Mouse (Mus musculus) forebrain, embryonic 12.5 days (tissue): ENCODE results near the gene Dennd1a. TPM values are rescaled to one million over a fixed set of nuclear protein-coding genes. Genes with fewer than 3 reads are reported as not detected.
"Not testable (repeated sequence)": the region's sequence is repeated elsewhere in the genome, so short reads cannot be mapped to it uniquely, and the experiment has no call there.

ENCODE experiments used
- ATAC-seq: fragments of 200-750 bp; cut with Nextera tagmentation; 2 replicates; pipeline ENCODE4 v1.8.0; 2017; ENCODE audit warnings: moderate TSS enrichment; ENCODE audit not compliant: low FRiP score
- H3K27ac ChIP-seq: fragments of 300-500 bp; sonication (generic); 2 replicates; pipeline ENCODE4 v1.5.1; 2016; ENCODE audit warnings: mild to moderate bottlenecking
- H3K27me3 ChIP-seq: fragments of 300-500 bp; sonication (generic); 2 replicates; pipeline ENCODE4 v1.6.1; 2016; ENCODE audit warnings: mild to moderate bottlenecking
- H3K36me3 ChIP-seq: fragments of 300-500 bp; sonication (generic); replicated peaks from 2 replicates; pipeline ENCODE4 v1.6.1; 2016; ENCODE audit warnings: mild to moderate bottlenecking
- H3K4me1 ChIP-seq: fragments of 300-500 bp; sonication (generic); 2 replicates; pipeline ENCODE4 v1.6.1; 2016
- H3K4me2 ChIP-seq: fragments of 300-500 bp; sonication (generic); 2 replicates; pipeline ENCODE4 v1.6.1; 2016; ENCODE audit warnings: mild to moderate bottlenecking, moderate library complexity
- H3K4me3 ChIP-seq: fragments of 300-500 bp; sonication (generic); replicated peaks from 2 replicates; pipeline ENCODE4 v1.5.1; 2016; ENCODE audit warnings: mild to moderate bottlenecking
- H3K9ac ChIP-seq: fragments of 300-500 bp; sonication (generic); 2 replicates; pipeline ENCODE4 v1.6.1; 2016; ENCODE audit warnings: mild to moderate bottlenecking
- H3K9me3 ChIP-seq: fragments of 300-500 bp; sonication (generic); 2 replicates; pipeline ENCODE4 v1.6.1; 2016
- WGBS: fragments of 180-500 bp; shearing (Covaris S2); methylation state at CpG from one replicate; pipeline ENCODE4 v1.1.7; 2016; 5-methylcytosine and 5-hydroxymethylcytosine counted together
- polyA plus RNA-seq: library from polyadenylated mRNA; unstranded; fragments of >200 nt; fragmentation: Nextera tagmentation; extraction: Ambion mirVana; gene quantifications from 2 replicates; pipeline ENCODE4 v1.2.1, GENCODE M21; 2016

Gene Dennd1a
- polyA plus RNA-seq, 1 experiment from 2014 or later = 30.3 TPM

GRCm38 (mm10) chr2:37971726-37972125 is 315.5 kb downstream of the Dennd1a start:
- Histone ChIP-seq H3K4me1 (peaks cover 13% of the 10 kb centered on the region), H3K4me3 (no peak overlapping the region), H3K27me3 (no peaks in the 10 kb centered on the region), H3K36me3 (no peaks in the 10 kb centered on the region), H3K9me3 (no peaks in the 10 kb centered on the region), H3K9ac (no peak overlapping the region), H3K27ac (no peak overlapping the region), H3K4me2 (no peak overlapping the region)
- ATAC-seq = no peak
- WGBS = 83% methylated on average over 1 of the region's 1 CpGs

- Histone ChIP-seq H3K4me1 (peaks cover 13% of the 10 kb centered on the region), H3K9ac (no peak overlapping the region), H3K4me3 (no peak overlapping the region), H3K4me2 (no peak overlapping the region), H3K9me3 (no peaks in the 10 kb centered on the region), H3K27ac (peak overlapping the region; percentile 43), H3K36me3 (no peaks in the 10 kb centered on the region), H3K27me3 (no peaks in the 10 kb centered on the region)
- ATAC-seq = peak; percentile 67; the same call in 1 of the 2 replicates
- 46% methylated on average over 5 of the region's 5 CpGs for WGBS
Observed at GRCm38 (mm10) chr2:37969713-37970485, 317.3 kb downstream of the Dennd1a start.

- H3K4me1 ChIP-seq = peaks cover 15% of the 10 kb centered on the region
- no peak overlapping the region for H3K4me2 ChIP-seq
- 75% methylated on average over 4 of the region's 4 CpGs for whole genome bisulfite sequencing
- ATAC-seq = no peak
- H3K36me3 ChIP-seq = 0 out of 2 replicates have a peak, but pooled peaks cover 11% of the 10 kb centered on the region
- H3K27ac ChIP-seq = no peak overlapping the region
- no peak overlapping the region for H3K4me3 ChIP-seq
- no peak overlapping the region for H3K9ac ChIP-seq
- H3K27me3 ChIP-seq = no peaks in the 10 kb centered on the region
- no peaks in the 10 kb centered on the region for H3K9me3 ChIP-seq
Observed at GRCm38 (mm10) chr2:37964534-37964933, 322.7 kb downstream of the Dennd1a start.

- Histone ChIP-seq H3K9me3 (no peaks in the 10 kb centered on the region), H3K27me3 (no peaks in the 10 kb centered on the region), H3K4me1 (peaks cover 13% of the 10 kb centered on the region), H3K9ac (no peak overlapping the region), H3K4me2 (no peak overlapping the region), H3K27ac (peak overlapping the region; percentile 10; the same call in 1 of the 2 replicates), H3K4me3 (no peak overlapping the region), H3K36me3 (0 out of 2 replicates have a peak, but pooled peaks cover 11% of the 10 kb centered on the region)
- no peak for ATAC-seq
- WGBS = 22% methylated on average over 4 of the region's 4 CpGs
Observed at GRCm38 (mm10) chr2:37963362-37963761, 323.8 kb downstream of the Dennd1a start.

GRCm38 (mm10) chr2:37948424-37948823 is 338.8 kb downstream of the Dennd1a start:
- no peaks in the 10 kb centered on the region for H3K36me3 ChIP-seq
- no peak overlapping the region for H3K27ac ChIP-seq
- H3K4me3 ChIP-seq = no peak overlapping the region
- WGBS = 37% methylated on average over 2 of the region's 2 CpGs
- no peak for ATAC-seq
- H3K27me3 ChIP-seq = 0 out of 2 replicates have a peak, but pooled peaks cover 5% of the 10 kb centered on the region
- H3K9ac ChIP-seq = no peak overlapping the region
- H3K9me3 ChIP-seq = no peaks in the 10 kb centered on the region
- H3K4me1 ChIP-seq = peaks cover 12% of the 10 kb centered on the region
- H3K4me2 ChIP-seq = no peak overlapping the region

GRCm38 (mm10) chr2:37945598-37946336 is 341.4 kb downstream of the Dennd1a start:
- ATAC-seq = no peak
- Histone ChIP-seq H3K4me3 (no peak overlapping the region), H3K9ac (no peak overlapping the region), H3K4me2 (no peak overlapping the region), H3K9me3 (no peaks in the 10 kb centered on the region), H3K4me1 (peaks cover 12% of the 10 kb centered on the region), H3K36me3 (no peaks in the 10 kb centered on the region), H3K27me3 (0 out of 2 replicates have a peak, but pooled peaks cover 5% of the 10 kb centered on the region), H3K27ac (peak overlapping the region; percentile 56; the same call in 1 of the 2 replicates)
- 47% methylated on average over 9 of the region's 9 CpGs for WGBS

GRCm38 (mm10) chr2:37942906-37943305 is 344.3 kb downstream of the Dennd1a start:
- no peak overlapping the region for H3K27ac ChIP-seq
- H3K4me3 ChIP-seq = no peak overlapping the region
- H3K27me3 ChIP-seq = 0 out of 2 replicates have a peak, but pooled peaks cover 5% of the 10 kb centered on the region
- H3K36me3 ChIP-seq = no peaks in the 10 kb centered on the region
- WGBS = 83% methylated on average over 2 of the region's 2 CpGs
- no peak overlapping the region for H3K4me2 ChIP-seq
- H3K9ac ChIP-seq = no peak overlapping the region
- ATAC-seq = no peak
- peaks cover 27% of the 10 kb centered on the region for H3K4me1 ChIP-seq
- H3K9me3 ChIP-seq = no peaks in the 10 kb centered on the region

- no peak overlapping the region for H3K4me3 ChIP-seq
- H3K4me1 ChIP-seq = peaks cover 27% of the 10 kb centered on the region
Observed at GRCm38 (mm10) chr2:37941741-37942140, 345.4 kb downstream of the Dennd1a start.

GRCm38 (mm10) chr2:37940845-37941361 is 346.3 kb downstream of the Dennd1a start:
- Histone ChIP-seq H3K4me2 (no peak overlapping the region), H3K4me1 (peaks cover 21% of the 10 kb centered on the region), H3K9ac (no peak overlapping the region), H3K27ac (no peak overlapping the region), H3K27me3 (no peaks in the 10 kb centered on the region), H3K4me3 (no peak overlapping the region), H3K36me3 (peaks cover 3% of the 10 kb centered on the region; the same call in 1 of the 2 replicates), H3K9me3 (no peaks in the 10 kb centered on the region)
- 90% methylated on average over 4 of the region's 4 CpGs for WGBS
- no peak for ATAC-seq

More at GRCm38 (mm10) chr2:37941741-37942140, 345.4 kb downstream of the Dennd1a start:
- ATAC-seq = no peak
- Histone ChIP-seq H3K27ac (no peak overlapping the region), H3K36me3 (no peaks in the 10 kb centered on the region), H3K9ac (no peak overlapping the region), H3K27me3 (no peaks in the 10 kb centered on the region), H3K4me2 (no peak overlapping the region), H3K9me3 (no peaks in the 10 kb centered on the region)

- H3K27me3 ChIP-seq = no peaks in the 10 kb centered on the region
- no peak overlapping the region for H3K9ac ChIP-seq
- no peak overlapping the region for H3K27ac ChIP-seq
- H3K4me1 ChIP-seq = peaks cover 15% of the 10 kb centered on the region
- ATAC-seq = no peak
- H3K36me3 ChIP-seq = peaks cover 11% of the 10 kb centered on the region; the same call in 1 of the 2 replicates
- WGBS = 13% methylated on average over 1 of the region's 1 CpGs
- no peak overlapping the region for H3K4me3 ChIP-seq
- no peak overlapping the region for H3K4me2 ChIP-seq
- no peaks in the 10 kb centered on the region for H3K9me3 ChIP-seq
Observed at GRCm38 (mm10) chr2:37939997-37940396, 347.2 kb downstream of the Dennd1a start.

- not testable (repeated sequence) for H3K27me3 ChIP-seq, ATAC-seq, H3K4me3 ChIP-seq, H3K9me3 ChIP-seq, H3K27ac ChIP-seq, H3K9ac ChIP-seq, H3K4me2 ChIP-seq
- H3K36me3 ChIP-seq = peaks cover 16% of the 10 kb centered on the region; the same call in 1 of the 2 replicates
- 92% methylated on average over 4 of the region's 4 CpGs for WGBS
- H3K4me1 ChIP-seq = peaks cover 23% of the 10 kb centered on the region
Observed at GRCm38 (mm10) chr2:37936922-37937321, 350.3 kb downstream of the Dennd1a start.

GRCm38 (mm10) chr2:37932240-37932639 is 354.9 kb downstream of the Dennd1a start:
- Histone ChIP-seq H3K27me3 (no peaks in the 10 kb centered on the region), H3K4me1 (peaks cover 37% of the 10 kb centered on the region), H3K36me3 (peaks cover 16% of the 10 kb centered on the region; the same call in 1 of the 2 replicates), H3K4me2 (no peak overlapping the region), H3K9me3 (no peaks in the 10 kb centered on the region), H3K27ac (no peak overlapping the region; the same call in 1 of the 2 replicates), H3K9ac (no peak overlapping the region), H3K4me3 (no peak overlapping the region)
- ATAC-seq = no peak
- 100% methylated on average over 1 of the region's 1 CpGs for WGBS
